Mouse (Mus musculus) forebrain, postnatal 0 days (tissue): ENCODE results near the gene Pla2g7. TPM values are rescaled to one million over a fixed set of nuclear protein-coding genes. Genes with fewer than 3 reads are reported as not detected.
"Not testable (repeated sequence)": the region's sequence is repeated elsewhere in the genome, so short reads cannot be mapped to it uniquely, and the experiment has no call there.

Experiments used
- ATAC-seq: fragments of 200-750 bp; cut with Nextera tagmentation; 2 replicates; pipeline ENCODE4 v1.8.0; 2017; ENCODE audit warnings: mild to moderate bottlenecking, moderate library complexity
- DNase-seq: peaks from one replicate; pipeline ENCODE4 v3.0.0-alpha.2; 2015
- H3K27ac ChIP-seq: fragments of 300-500 bp; sonication (generic); 2 replicates; pipeline ENCODE4 v1.5.1; 2014; ENCODE audit warnings: low read depth, mild to moderate bottlenecking, antibody characterized with exemption, low read length, moderate library complexity, mixed read lengths
- H3K27me3 ChIP-seq: fragments of 300-500 bp; sonication (generic); 2 replicates; pipeline ENCODE4 v1.6.1; 2014; ENCODE audit warnings: mild to moderate bottlenecking, low read length, mixed read lengths; ENCODE audit not compliant: insufficient read depth
- H3K36me3 ChIP-seq: fragments of 300-500 bp; sonication (generic); 2 replicates; pipeline ENCODE4 v1.6.1; 2014; ENCODE audit warnings: mild to moderate bottlenecking, moderate library complexity; ENCODE audit not compliant: insufficient read depth
- H3K4me1 ChIP-seq: fragments of 300-500 bp; sonication (generic); 2 replicates; pipeline ENCODE4 v1.6.1; 2014; ENCODE audit warnings: antibody characterized with exemption; ENCODE audit not compliant: insufficient read depth
- H3K4me2 ChIP-seq: fragments of 300-500 bp; sonication (generic); 2 replicates; pipeline ENCODE4 v1.6.1; 2014; ENCODE audit warnings: low read depth, mild to moderate bottlenecking, moderate library complexity
- H3K4me3 ChIP-seq: fragments of 300-500 bp; sonication (generic); 2 replicates; pipeline ENCODE4 v1.5.1; 2014; ENCODE audit warnings: low read depth, low read length, mixed read lengths
- H3K9ac ChIP-seq: fragments of 300-500 bp; sonication (generic); 2 replicates; pipeline ENCODE4 v1.6.1; 2014; ENCODE audit warnings: mild to moderate bottlenecking
- H3K9me3 ChIP-seq: fragments of 300-500 bp; sonication (generic); 2 replicates; pipeline ENCODE4 v1.6.1; 2016; ENCODE audit warnings: low read length
- CTCF ChIP-seq: sonication (generic); IDR thresholded peaks from 2 replicates; pipeline ENCODE4 v1.5.1; 2016; ENCODE audit warnings: antibody characterized with exemption, control low read depth, low read depth
- WGBS: fragments of 180-500 bp; shearing (Covaris S2); extraction: QIAGEN DNeasy Blood & Tissue Kit; methylation state at CpG from one replicate; pipeline ENCODE4 v1.1.7; 2014; 5-methylcytosine and 5-hydroxymethylcytosine counted together
- polyA plus RNA-seq: library from polyadenylated mRNA; unstranded; fragments of >200 nt; fragmentation: Nextera tagmentation; extraction: Ambion mirVana; gene quantifications from 2 replicates; pipeline ENCODE4 v1.2.1, GENCODE M21; 2015
- total RNA-seq: library from RNA; depleted of rRNA; stranded (reverse); fragments of >200 nt; gene quantifications from 2 replicates; pipeline ENCODE4 v1.2.3, GENCODE M21; 2014; rRNA removed

The Pla2g7 gene
- total RNA-seq = 26.8 and 33.7 TPM in 2 replicates
- 33.0 and 76.9 TPM in 2 replicates for polyA plus RNA-seq

DNA sequence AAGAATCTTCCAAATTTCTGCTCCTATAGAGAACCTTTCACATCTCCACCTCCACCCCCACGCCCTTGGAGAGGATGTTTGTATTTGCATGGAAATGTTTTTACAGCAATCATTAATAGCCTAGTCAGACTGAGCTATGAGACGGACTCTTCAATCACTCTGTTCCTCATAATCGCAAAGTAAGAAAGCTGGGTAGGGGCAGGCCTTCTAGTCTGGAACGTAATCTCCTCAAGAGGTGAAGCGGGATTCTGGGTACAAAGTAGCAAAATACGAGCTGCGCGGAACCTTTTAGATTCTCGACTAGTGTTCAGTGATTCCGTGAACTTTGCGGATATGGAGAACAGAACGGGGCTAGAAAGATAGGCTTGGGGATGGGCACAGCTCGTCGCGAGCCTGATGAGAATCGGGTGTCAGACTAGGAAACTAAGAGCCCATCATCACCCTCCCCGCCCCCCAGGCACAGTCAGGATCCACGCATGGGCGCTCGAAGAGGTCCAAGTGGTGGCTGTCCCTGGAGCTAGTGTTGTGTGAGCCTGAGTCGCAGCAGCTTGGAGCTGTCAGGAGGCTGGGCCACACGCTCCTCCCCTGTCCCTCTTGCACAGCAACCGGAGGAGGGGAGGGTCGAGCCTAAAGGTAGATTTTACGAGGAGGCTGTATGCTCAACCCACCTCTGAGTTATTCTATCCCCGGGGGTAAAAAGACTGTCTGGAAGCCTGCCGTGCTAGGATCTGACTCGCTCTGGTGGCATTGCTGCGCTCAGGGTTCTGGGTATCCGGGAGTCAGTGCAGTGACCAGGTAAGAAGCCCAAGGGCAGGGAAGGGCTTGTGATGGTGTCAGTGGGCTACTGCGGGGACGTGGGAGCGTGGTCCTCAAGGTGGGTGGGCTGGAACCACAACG is at the start of gene Pla2g7:
TSS of gene Pla2g7 (plus strand) at position 107 of the 897 bp plus-strand sequence.
- TF ChIP-seq CTCF = no peak
- Histone ChIP-seq H3K36me3 (no peaks in the 10 kb centered on the region), H3K27me3 (no peaks in the 10 kb centered on the region), H3K9me3 (no peaks in the 10 kb centered on the region), H3K27ac (no peak within 1 kb of the TSS), H3K4me3 (peak within 1 kb of the TSS; percentile 40), H3K4me2 (peak within 1 kb of the TSS; percentile 77), H3K4me1 (peaks cover 5% of the 10 kb centered on the region; the same call in 1 of the 2 replicates), H3K9ac (peak within 1 kb of the TSS; percentile 59)
- DNase-seq (peak; percentile 58), ATAC-seq (peak; percentile 90)
- under 1% methylated on average over 34 of the region's 34 CpGs for WGBS

DNA sequence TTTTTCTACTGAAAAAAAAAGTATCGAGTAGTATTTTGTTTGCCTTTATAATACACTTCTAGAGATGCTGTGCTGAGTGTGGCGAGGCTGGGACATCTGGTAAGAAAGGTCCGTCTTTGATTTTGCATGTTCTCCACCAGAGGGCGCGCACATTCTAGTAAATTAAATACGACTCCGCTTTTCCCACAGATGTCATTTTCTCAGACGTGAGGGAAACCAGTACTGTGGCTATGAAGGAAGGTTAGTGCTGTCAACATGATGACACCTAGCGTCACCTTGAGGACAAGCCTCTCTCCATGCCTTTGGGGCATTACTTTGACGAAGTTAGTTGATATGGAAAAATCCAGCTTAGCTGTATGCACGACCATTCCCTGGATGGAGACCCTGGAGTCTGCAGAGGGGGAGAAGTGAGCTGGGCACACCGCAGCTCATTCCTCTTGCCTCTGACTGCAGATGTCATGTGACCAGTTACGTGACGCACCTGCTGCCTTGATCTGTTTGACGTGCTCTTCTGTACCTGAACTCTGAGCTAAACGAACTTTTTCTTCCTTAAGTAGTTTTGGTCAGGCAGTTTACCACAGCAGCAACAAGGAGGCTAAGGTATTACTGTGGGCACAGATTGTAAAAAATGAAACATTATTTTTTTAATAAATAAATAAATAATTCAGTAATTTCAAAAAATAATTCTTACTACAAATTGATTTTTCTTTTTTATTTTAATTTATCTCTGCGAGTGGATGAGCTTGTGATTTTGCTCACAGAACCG is 49.1 kb upstream of the Pla2g7 start:
- Histone ChIP-seq H3K36me3 (no peaks in the 10 kb centered on the region), H3K27me3 (no peaks in the 10 kb centered on the region), H3K4me3 (no peak overlapping the region), H3K4me2 (no peak overlapping the region), H3K9me3 (no peaks in the 10 kb centered on the region), H3K27ac (no peak overlapping the region), H3K9ac (no peak overlapping the region), H3K4me1 (no peaks in the 10 kb centered on the region)
- peak; percentile 89 for TF ChIP-seq CTCF
- WGBS = 30% methylated on average over 18 of the region's 18 CpGs
- peak; percentile 88 for DNase-seq
- peak; percentile 81 for ATAC-seq

DNA sequence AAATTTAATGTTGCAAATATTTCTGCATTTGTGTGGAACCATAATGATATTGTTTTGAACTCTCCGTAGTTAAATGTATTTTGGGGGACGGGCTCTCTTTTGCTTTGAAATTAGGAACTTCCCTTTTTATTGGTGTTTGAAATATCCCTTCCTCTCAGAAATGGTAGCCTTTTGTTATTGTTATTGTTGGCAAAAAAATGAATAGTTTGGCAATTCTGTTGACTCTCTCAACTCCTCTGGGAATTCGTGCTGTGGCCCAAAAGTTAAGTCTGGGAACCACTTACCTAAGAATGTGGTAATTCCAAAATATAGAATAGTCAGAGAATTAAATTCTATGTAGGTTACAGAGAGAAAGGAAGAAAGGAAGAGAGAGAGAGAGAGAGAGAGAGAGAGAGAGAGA is 47.7 kb upstream of the Pla2g7 start:
- DNase-seq = no peak
- no peak for ATAC-seq
- Histone ChIP-seq H3K4me2 (no peak overlapping the region), H3K27ac (no peak overlapping the region), H3K9ac (no peak overlapping the region), H3K4me1 (no peaks in the 10 kb centered on the region), H3K9me3 (no peaks in the 10 kb centered on the region), H3K27me3 (no peaks in the 10 kb centered on the region), H3K4me3 (no peak overlapping the region), H3K36me3 (no peaks in the 10 kb centered on the region)
- no peak for TF ChIP-seq CTCF
- 89% methylated on average over 3 of the region's 3 CpGs for WGBS

DNA sequence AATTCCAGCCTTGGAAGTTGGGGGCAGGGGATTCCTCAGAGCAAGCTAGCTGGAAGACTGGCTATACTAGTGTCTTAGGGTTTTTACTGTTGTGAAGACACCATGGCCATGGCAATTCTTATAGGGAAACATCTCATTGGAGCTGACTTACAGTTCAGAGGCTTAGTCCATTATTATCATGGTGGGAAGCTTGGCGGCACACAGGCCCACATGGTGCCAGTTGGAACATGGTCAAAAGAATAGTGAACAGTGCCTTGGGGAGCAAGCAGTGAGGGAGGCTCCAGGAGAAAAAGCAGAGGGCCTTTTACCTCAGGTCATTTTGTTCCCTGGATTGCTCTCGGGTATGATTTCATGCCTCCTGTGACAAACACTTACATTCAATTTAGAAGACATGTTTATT is 37.4 kb upstream of the Pla2g7 start:
- Histone ChIP-seq H3K36me3 (no peaks in the 10 kb centered on the region), H3K9me3 (no peaks in the 10 kb centered on the region), H3K4me2 (no peak overlapping the region), H3K27me3 (no peaks in the 10 kb centered on the region), H3K4me3 (no peak overlapping the region), H3K9ac (no peak overlapping the region), H3K4me1 (0 out of 2 replicates have a peak, but pooled peaks cover 2% of the 10 kb centered on the region), H3K27ac (no peak overlapping the region)
- DNase-seq (peak; percentile 43), ATAC-seq (no peak)
- no peak for TF ChIP-seq CTCF
- WGBS = 67% methylated on average over 2 of the region's 2 CpGs

DNA sequence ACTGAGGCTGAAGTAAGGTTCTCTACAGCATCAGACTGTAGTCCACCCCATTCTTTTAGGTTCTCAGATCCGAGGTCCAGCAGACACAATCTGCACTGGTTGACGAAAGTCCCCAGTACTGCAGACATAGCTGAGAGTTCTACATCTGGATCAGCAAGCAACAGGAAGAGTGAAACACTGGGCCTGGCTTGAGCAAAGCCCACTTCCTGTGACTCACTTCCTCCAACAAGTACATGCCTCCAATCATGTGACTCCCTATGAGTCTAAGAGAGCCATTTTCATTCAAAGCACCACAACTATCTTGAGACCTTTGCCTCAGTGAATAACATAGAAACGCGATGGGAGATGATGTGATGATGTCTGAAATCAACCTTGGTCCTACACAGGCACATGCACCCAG is 36.7 kb upstream of the Pla2g7 start:
- Histone ChIP-seq H3K27ac (no peak overlapping the region), H3K4me2 (no peak overlapping the region), H3K4me1 (0 out of 2 replicates have a peak, but pooled peaks cover 2% of the 10 kb centered on the region), H3K4me3 (no peak overlapping the region), H3K27me3 (no peaks in the 10 kb centered on the region), H3K9me3 (no peaks in the 10 kb centered on the region), H3K9ac (no peak overlapping the region), H3K36me3 (no peaks in the 10 kb centered on the region)
- WGBS = 93% methylated on average over 4 of the region's 4 CpGs
- TF ChIP-seq CTCF = no peak
- DNase-seq (no peak), ATAC-seq (no peak)

DNA sequence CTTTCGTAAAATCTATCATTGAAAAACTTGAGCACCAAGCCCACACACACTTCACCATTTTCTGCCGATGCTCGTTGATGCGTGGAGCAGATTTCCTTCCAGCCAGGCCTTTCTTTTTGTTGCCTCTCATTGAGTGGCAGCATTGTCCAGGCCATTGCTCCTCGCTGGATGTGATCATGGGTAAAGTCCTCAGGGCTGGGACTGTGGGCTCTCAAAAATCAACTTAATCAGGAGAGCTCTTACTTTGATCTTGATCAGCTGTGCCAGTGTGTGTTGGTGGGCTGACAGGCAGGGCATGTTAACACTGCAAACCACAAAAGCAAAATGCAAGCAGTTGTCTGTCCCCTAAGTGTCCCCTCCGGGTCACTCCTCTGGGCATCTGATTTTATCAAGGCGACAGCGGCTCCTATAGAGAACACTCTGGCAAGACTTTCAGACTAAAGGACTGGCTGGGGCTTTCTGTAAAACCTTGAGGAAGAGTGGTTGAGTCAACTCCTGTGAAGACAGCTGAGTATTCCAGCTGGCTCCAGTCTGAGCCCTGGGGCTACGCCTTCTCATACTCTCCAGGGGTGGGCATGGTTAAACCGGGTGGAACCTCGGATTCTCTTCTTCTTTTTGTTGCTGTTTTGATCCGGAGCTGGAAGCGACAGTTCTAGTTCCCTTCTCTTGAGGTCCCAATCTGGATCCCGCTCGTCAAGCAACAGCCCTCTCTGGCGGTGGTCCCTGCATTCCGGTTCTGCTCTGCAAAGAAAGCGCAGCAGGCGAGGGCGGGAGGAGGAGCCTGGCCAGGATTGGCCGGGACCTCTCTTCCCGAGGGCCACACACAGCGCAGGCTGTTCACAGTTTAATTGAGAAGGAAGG is 33.3 kb upstream of the Pla2g7 start:
- 8% methylated on average over 23 of the region's 23 CpGs for WGBS
- H3K27ac ChIP-seq = peak overlapping the region; percentile 35; the same call in 1 of the 2 replicates

DNA sequence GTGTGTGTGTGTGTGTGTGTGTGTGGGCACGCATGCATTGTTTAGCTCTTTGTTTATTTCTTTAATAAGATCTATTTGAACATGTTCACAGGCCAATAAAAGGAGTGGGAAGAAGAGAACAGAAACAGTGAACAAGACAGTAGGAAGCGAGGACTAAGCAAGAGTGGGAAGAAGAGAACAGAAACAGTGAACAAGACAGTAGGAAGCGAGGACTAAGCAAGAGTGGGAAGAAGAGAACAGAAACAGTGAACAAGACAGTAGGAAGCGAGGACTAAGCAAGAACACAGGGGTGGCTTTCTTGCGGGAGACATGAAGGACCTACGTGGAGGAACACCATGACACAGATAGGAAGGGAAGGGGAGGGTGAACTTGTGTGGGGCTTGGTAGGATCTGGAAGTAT is 31.1 kb upstream of the Pla2g7 start:
- 91% methylated on average over 6 of the region's 6 CpGs for WGBS
- not testable (repeated sequence) for H3K27me3 ChIP-seq, H3K4me1 ChIP-seq, DNase-seq, H3K9me3 ChIP-seq, H3K9ac ChIP-seq, H3K36me3 ChIP-seq, ATAC-seq, H3K27ac ChIP-seq, H3K4me2 ChIP-seq, H3K4me3 ChIP-seq

More for the DNA sequence above, 33.3 kb upstream of the Pla2g7 start:
- Histone ChIP-seq H3K4me3 (no peak overlapping the region), H3K27me3 (no peaks in the 10 kb centered on the region), H3K4me1 (0 out of 2 replicates have a peak, but pooled peaks cover 2% of the 10 kb centered on the region), H3K36me3 (no peaks in the 10 kb centered on the region), H3K4me2 (peak overlapping the region; percentile 29), H3K9ac (no peak overlapping the region), H3K9me3 (no peaks in the 10 kb centered on the region)
- ATAC-seq (peak; percentile 90), DNase-seq (peak; percentile 66)
- TF ChIP-seq CTCF = peak; percentile 34; the same call in 1 of the 2 replicates
